Mouse (Mus musculus): ENCODE data around the gene Stk39.
"Not testable (repeated sequence)": the region's sequence is repeated elsewhere in the genome, so short reads cannot be mapped to it uniquely, and the experiment has no call there.

Gene Stk39

GRCm38 (mm10) chr2:68270836-68271235, 201.2 kb downstream of the Stk39 start:
- DNase-seq = no peak

DNA sequence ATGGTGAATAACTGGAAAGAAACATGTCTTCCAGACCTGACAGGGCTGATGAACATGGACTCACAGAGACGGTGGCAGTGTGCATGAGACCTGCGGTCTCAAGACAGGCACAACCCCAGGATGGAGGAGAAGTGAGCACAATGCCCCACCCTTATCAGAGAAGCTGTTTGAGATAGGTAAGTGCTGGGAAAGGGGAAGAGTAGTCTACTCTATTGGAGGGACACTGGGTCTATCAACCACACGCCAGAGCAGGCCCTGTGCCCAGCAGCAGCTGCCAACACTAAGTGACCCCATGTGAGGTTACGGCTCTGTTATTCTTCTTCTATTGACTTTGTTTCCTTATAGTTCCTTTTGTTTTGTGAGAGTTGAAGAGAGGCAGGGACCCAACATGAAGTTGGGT, 202.4 kb downstream of the Stk39 start:
- DNase-seq = no peak

DNA sequence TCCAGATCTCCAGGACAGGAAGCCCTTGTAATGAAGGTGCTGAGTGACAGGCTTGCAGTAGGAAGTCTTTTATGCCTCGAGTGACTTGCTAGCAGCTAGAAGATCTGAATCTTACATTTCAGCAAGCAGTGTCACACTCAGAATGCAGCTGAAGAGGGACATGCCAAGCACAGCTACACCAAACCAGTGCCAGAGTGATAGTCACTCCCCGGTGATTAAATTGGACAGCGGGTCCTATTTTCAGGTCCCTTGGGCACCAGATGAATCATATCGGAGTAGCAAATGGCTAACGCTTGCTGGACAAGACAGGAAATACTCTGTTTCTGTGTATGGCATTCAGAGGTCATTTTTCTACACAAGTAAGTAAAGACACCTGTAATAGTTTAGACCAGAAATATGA, 207.2 kb downstream of the Stk39 start:
- no peak for DNase-seq

DNA sequence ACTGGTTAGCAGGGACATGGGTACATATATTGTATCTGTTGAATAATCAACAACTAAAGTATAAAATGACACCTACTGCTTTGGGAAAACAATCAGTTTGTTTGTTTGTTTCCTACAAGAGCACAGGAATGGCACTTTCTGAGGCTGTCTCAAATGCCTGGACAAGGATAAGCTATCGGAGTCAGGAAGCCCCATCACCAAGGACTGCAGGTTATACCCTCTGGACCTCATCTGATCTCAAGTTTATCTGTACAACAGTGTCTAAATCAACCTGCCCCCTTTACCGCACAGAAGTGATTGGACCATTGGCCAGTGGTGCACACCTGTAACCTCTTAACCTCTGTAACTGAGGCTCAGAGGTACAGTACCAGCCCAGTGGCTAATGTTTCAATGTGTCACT, 211.2 kb downstream of the Stk39 start:
- DNase-seq = no peak

DNA sequence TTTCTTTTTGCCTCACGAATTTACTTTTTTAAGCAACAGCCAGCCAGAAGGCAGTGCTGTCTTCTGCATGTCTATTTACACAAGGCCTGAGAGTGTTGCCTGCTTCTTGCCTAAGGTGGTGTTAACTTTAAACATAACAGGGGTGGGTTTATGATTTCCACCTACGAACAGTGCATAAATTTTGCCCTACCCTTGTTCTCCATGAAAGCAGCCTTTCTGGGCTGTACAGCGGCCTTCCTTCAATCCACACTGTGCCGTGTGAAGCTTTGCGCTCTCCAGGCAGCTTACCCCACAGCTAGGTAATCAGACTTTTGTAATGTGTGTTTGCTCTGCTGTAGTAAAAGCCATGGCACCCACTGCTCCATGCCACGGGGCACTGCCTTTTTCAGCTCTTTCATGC, 214.5 kb downstream of the Stk39 start:
- no peak for DNase-seq

- no peak for DNase-seq
These were observed 215.6 kb downstream of the Stk39 start for GRCm38 (mm10) chr2:68256472-68256871.

DNA sequence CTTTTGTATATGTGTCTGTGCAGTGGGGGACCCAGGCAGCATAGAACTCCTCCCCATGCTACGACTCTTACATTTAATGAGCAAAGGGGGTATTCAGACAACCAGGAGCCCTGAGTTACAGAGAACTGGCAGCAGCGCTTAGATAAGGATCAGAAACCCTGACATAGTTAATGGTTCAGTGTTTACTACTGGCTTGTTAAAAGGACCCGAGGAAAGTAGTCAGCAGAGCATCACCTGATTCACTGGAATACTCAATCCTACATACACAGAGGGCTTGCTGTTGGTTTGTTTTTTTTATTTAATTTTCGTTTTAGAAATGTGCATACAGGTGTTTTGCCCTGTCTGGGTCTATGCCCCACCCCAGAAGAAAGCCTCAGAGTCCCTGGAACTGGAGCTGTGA, 217.3 kb downstream of the Stk39 start:
- no peak for DNase-seq

DNA sequence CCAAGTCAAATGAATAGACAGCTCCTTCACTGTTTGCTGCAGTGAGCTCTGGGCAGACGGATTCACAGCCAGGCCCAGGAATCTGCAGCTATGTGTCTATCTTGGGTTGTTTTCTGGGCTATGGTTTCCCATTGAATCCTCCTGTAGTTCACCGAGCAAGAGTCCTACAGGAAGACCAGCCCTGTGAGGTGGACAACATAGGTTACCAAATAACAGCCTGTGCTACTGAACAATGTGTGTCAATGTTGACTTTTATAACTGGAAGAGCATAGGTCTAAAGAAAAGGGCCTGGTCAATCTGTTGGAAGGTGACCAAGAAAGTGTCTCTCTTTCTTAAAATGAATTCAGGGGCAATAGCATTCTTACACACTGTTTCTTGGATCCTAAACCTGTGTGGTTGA, 218.8 kb downstream of the Stk39 start:
- DNase-seq = no peak

DNA sequence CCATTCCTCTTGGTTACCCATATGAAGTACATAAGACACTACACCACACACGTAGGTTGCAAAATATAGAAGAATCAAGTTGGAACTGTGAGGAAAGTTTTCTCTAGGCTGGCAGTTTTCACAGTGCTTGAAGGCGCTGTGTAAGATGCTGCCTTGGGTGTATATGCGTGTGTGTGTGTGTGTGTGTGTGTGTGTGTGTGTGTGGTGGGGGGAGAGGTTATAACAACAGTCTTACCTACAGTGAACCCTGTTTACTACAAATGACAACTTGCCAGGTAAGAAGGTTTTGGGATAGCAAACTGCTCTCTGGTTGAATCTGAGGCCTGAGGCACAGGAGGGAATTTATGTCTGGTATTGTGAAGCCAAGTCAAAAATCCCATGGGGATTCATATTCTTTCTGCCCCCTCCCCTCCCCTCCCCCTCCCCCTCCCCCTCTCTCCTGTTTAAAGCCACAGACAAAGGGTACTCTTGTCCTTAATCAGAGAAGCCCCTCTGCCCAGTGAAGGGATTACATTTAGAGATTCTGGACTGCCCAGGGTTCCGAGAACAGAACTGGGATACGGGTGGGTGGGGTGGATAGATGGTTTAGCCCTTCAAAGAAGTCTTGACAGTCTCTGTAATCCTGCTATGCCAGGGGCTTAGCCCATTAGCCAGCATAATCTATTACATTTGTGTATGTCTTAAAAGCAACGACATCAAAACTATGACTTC, 219.9 kb downstream of the Stk39 start:
- no peak for DNase-seq

DNA sequence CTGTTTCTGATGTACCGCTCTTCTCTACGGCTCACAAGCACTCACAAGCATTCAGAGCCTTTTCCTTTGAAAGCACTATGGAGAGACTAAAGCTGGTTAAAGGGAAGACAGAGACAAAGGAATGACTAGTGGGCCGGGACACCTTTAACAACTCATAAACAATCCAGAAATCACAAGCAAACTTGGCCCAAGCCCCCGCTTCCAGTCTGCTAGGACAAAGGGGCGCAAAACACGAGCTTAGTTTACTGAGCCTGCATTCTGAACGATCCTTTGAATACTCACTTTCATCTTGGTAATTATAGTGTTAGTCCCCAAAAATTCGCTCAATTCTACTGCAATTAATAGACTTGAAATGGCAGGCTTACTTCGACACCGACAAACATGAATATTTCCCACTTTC, 221.2 kb downstream of the Stk39 start:
- DNase-seq = no peak

DNA sequence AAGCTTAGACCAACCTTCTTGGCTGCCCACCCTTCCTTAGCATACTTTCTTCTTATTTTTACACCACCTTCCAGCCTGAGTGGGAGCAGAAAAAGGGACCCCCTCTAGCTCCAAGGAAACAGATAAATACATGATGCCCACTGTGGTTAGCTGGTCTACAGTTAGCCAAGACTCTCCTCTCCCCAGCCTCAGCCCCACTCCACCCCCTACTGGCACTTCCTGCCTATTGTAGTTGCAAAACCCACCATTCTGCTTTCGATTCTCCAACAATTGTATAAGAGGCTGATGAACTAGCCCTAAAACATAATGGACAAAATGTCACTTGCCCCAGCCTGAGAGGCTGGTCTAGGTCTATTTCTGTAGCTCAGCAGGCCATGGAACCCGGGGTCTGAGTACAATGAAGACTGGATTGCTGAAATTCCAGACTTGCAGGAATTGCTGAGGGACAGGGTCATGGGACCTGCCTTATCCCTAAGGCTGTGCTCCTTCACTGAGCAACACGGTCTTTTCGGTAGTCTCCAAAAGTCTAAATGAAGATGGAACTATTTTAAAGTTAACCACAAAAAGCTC, 222.1 kb downstream of the Stk39 start:
- no peak for DNase-seq

- peak; percentile 16 for DNase-seq
These were observed 225.8 kb downstream of the Stk39 start for GRCm38 (mm10) chr2:68246284-68246683.

DNA sequence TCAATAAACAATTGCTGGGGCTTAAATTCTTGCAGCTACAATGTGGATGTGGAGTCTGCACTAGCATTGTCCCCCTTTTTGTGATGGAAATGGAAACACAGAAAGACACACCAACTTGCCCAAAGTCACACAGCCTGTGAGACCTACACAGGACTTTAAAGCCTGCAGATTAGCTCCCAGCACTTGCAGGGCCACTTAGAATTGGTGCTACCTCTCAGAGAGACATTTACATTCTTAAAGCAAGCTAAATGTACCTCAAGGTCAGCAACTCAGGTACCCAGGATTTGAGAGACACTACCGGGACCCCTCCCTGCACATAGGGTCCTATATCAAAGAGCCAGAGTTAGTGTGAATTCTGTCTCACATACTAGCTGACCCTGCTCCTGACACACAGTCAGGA, 227.5 kb downstream of the Stk39 start:
- no peak for DNase-seq

DNA sequence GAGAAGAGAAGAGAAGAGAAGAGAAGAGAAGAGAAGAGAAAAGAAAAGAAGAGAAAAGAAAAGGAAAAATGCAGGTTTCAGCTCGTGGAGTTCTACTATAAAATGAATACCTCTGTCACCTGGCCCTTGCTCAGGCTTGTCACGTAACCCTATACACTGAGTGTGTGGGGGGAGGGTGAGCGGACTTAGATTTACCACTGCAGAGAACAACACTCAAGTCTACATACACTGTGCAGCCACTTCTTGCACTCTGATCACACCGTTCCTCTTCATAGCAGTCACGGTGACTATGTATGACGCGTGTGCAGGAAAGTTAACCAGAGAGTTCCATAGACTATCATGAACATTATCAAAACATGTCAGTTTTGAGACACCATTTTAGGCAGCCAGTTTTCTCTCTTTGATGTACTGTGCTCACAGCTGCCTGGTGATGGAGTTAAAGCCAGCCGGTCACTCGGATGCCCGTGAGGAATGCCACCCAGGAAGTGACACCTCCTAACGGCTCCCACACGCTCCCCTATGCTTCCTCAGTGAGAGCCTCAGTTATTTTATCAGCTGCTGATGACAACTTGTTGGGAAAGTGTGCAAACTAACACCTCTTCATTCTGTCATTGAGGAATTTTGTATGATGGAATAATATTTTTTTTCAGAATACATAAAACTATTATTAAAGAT, 228.1 kb downstream of the Stk39 start:
- DNase-seq = no peak

- DNase-seq = no peak
These were observed 228.8 kb downstream of the Stk39 start for GRCm38 (mm10) chr2:68243273-68243672.

- DNase-seq = no peak
These were observed 230.0 kb downstream of the Stk39 start for GRCm38 (mm10) chr2:68242069-68242468.

GRCm38 (mm10) chr2:68241640-68242039, 230.4 kb downstream of the Stk39 start:
- DNase-seq = no peak

DNA sequence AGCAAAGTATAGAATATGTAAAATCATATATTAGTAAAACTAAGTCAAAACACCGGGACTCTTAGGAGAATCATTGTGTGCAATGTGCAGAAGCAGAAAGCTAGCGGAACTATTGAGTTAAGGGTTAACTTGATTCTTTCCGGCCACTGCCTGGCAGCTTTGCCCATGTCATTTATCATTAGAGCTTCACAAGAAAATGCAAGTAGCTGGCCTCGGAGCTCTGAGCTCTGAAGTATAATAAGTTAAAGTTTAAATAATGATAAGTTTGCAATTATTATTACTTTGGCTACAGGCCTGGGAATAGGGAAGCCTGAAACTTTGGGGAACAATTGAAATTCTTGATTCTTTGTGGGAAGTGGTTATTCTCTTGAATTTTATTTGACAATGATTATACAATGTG, 232.7 kb downstream of the Stk39 start:
- DNase-seq = not testable (repeated sequence)

DNA sequence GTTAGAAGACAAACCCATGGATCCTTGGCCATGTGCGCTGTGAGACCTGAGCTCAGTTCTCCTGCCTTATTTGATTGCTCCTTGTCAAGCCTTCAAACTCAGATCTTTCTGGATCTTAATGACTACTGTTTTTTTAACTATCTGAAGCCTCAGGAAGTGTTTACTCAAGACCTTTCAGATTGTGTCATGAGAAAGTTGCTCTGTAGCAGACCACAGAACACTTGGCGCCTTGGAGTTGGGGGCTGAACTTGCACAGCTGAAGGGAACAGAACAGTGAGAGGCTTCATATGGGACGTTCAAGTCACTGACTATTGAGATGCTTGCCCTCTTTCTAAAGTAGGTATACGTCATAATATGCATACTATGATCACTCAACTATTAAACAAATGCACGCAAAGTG, 239.1 kb downstream of the Stk39 start:
- no peak for DNase-seq

DNA sequence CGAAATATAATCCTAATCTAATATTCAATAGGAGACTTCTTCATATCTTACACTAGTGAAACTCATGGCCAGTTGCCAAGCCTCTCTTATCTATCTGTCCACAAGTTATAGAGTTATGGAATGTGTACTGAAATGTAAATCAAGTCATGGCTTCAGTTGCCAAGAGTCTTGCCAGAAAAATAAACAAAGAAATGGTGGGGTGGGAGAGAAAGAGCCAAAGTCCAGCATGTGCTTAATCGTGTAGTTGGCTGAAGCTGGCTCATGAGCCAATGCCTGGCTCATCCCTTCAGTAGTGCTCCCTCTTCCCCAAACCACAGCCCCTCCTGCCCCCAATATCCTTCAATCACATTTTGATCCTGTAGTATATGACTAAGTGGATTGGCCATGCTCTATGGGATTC, 242.2 kb downstream of the Stk39 start:
- no peak for DNase-seq

DNA sequence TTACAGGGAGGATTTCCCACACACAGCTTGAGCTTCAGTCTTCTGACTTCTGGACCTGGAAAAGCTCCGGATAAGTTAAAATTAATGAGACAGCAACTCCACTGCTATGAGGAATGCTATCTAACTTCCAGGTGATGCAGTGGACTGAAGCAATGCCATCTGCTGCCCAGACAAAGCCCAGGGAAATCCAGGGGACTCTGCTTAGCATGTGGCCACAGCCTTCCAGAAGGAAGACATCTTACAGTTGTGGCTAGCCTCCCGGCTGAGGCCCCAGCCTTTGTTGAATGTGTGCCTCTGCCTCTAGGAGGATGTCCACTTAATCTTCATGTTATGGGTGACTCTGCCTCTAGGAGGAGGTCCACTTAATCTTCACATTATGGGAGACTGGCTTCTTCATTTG, 243.0 kb downstream of the Stk39 start:
- no peak for DNase-seq

- peak; percentile 15 for DNase-seq
These were observed 249.7 kb downstream of the Stk39 start for GRCm38 (mm10) chr2:68222227-68222873.

- no peak for DNase-seq
These were observed 250.8 kb downstream of the Stk39 start for GRCm38 (mm10) chr2:68221226-68221625.

DNA sequence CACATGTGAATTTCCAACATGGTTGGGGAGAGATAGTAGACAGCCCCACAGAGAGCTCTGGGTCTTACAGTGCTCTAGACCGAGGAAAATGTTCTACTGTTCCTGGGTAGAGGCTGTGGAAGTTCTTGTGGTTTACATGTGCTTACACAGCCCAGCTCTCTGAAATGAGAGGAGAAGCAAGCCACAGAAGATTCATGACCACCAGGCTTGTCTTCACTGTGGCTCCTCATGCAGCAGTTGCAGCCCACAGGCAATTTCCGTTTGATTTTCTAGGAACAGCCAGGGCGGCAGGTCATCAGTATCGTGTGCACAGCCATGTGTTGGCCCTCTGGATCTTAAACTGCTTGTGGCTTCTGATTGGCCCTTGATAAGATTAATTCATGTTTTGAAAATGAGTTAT, 252.2 kb downstream of the Stk39 start:
- no peak for DNase-seq
